Mouse (Mus musculus) telencephalon, adult 2 months (tissue): Measurements from ENCODE around the gene Atm.

ENCODE experiments used
- DNase-seq: peaks from one replicate; pipeline ENCODE4 v3.0.0-alpha.2; 2011; ENCODE audit warnings: low read depth, low spot score

Atm gene

DNA sequence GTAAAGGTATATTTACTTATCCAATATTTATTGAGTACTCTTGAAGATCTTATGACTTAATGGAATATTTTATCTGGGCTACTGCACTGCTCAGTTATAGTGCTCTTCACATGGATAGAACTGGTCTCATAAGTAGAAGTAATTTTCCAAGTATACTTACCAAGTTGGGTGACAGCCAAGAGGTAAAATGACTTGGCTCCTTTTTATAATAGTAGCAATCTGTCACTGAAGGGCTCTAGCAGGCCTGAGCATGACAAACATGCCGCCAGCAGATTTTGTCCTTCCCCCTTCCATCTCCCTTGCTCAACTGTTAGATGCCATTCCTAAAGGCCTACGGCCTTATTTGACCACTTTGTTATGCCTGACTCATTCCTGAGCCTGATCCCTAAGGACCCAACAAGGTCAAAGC, 127.6 kb downstream of the Atm start:
- DNase-seq = no peak

DNA sequence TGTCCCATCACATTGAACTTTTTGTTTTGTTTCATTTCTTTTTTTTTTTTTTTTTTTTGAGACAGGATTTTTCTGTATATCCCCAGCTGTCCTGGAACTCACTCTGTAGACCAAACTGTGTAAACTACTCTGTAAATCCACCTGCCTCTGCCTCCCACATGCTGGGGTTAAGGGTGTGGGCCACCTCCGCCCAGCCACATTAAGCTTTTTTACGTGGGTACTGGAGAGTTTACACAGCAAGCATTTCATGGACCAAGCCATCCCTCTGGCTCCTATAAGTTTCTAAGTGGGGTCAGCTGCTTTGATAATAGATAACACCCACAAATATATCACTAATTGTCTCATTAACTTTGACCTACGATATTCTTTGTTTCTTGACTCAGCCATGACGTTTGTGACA, 128.0 kb downstream of the Atm start:
- DNase-seq = no peak

DNA sequence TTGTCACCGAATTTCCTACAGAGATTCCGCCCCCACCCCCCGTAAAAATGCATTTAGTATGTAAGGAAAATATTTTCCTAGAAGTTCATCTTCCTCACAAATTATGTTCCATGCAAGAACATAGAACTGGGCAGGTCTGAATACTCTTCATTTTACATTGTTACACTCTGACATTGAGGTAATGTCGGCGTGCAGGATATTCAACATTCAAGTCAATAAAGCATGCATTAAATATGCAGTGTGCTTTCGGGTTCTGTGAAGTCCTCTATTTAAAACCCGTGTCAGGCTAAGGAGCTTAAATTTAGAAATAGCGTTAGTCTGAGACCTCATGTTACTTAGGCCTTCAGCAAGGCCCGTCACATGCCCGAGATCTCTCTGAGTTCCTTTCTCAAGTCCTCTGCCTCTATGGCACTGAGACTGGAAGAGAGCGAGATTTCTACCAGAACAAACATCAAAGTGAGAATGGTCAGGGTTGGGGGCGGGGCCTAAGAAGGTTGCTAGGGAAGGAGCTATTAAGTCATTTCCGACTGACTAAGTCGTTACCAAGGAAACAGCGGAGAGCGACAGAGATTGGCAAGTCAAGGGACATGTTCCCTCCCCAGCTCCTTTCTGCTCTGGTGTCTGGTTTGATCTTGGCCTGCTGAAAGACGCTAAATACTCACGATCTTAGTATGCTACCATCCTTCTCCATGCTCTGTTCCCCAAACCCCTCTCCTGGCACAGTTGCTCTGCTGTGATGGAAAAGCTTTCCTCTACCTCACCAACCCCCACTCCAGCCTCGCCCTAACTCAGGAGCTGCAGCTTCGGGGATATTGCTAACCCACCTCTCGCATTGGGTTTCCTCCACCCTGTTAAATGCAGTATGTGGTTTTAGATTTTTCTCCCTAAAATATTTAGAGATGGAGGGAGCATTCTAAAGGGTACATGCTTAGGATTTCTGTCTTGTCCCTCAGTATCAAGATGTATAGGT, 131.5 kb downstream of the Atm start:
- peak; percentile 89 for DNase-seq

DNA sequence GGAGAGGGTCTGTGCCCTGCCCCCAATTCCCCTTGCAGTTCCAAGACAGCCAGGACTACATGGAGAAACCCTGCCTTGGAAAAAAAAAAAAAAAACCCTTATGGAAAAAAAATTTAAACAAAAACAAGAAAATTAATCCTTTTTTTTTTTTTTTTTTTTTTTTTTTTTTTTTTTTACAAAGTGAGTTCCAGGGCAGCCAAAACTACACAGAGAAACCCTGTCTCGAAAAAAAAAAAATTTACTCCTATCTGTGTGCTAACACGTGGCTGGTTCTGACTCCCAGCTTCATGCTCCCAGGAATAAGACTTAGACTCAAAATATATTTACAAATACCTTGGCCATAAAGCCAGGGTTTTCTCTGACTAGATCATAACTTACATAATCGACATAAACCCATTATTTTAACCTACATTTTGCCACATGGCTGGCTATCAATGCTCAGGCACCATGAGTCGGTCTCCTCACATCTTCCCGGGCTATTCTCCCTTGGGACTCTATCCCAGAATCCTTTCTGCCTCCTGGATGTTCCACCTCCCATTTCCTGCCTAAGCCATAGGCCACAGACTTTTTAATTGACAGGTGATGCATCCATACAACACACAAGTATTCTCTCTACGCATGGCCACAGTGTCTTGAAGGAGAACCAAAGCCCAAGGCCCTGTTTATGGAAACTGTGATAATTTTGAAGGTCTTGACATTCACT, 132.3 kb downstream of the Atm start:
- DNase-seq = no peak

DNA sequence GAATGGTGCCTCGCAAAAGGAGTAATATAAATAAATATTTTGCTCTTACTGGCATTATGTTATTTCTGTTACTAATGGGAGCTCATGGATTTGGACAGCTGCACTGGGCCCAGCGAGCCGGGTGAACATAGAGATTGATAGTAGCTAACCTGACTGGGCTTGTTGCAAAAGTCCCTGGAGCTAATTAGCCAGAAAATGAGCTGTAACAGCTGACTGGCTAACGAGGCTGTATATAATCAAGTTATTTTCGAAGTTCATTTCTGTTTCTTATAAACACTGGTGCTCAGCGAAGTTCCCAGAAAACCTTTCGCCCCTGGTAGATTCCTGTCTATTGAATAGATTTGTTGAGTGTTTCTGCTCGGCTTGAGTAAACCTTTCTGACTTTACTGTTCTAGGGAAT, 133.5 kb downstream of the Atm start:
- DNase-seq = no peak

DNA sequence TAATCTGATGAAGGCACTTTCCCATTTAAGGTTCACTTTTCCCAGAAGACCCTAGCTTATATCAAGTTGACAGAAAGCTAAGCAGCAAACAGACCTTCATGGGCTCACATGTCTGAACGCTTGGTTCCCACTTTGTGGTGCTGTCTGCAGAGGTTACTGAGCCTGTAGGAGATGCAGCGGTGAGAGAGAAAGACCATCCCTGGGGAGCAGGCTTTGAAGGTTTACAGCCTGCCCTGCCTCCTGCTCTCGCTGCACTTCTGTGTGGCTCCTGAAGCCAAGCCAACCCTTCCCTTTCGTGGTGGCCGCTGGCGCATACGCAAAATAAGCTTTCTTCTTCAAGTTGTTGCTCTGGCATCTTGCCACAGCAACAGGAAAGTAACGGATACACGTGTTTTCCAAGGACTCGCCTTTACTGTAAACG, 134.2 kb downstream of the Atm start, which contains the start of gene 4930550C14Rik:
TSS of gene 4930550C14Rik (plus strand) at position 35 of the 421 bp plus-strand sequence.
- no peak for DNase-seq

DNA sequence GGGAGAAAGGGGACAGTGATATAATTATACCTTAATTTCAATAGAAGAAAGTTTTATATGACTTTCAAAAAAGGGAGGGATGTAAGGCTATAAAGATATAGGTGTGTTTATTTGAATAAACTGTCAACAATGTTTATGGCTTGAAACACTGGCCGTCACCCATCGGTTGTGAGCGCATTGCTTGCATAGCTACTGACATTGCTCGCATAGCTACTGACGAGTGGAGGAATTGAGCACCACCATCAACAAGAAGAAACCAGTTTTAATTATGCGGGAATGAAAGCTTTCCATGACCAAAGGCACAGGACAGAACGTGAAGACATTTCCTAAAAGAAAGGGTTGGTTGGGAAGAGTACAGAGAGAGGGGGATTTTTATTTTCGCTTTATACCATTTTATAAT, 135.4 kb downstream of the Atm start:
- DNase-seq = no peak

DNA sequence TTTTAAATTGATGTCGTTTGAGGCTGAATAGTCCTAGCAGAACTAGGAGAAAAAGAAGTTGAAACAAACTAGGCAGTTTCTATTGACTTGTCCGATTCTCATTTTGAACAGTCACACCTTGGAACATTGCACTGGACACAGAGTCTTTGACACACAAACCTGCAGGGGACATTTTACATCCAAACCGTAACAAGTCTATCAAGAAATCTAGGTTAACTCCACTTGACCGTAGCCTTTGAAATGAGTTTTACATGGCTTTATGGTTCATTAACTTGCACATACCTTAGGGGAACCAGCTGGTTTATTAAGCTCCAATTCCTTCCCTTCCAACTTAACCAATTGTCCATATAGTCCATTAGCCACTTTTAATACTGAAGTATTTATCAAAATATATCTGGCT, 135.8 kb downstream of the Atm start:
- DNase-seq = no peak

DNA sequence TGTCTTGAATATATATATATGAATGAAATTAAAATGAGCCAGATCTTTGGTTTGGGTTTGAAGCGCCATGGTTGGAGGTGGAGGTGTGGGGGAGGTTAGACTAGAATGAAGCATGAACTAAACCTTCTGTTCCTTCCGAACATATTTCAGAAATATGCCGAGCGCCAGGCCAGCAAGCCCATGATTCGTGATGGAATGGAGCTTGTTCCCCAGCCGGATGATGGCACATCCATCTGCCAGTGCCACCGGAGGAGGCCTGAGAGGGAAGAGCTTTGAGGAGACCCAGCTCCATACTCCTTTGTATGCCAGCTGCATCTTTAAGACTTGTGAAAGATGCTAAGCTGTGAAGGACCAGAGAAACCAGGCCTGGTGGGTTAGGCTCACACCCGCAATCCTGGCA, 137.0 kb downstream of the Atm start:
- DNase-seq = no peak

DNA sequence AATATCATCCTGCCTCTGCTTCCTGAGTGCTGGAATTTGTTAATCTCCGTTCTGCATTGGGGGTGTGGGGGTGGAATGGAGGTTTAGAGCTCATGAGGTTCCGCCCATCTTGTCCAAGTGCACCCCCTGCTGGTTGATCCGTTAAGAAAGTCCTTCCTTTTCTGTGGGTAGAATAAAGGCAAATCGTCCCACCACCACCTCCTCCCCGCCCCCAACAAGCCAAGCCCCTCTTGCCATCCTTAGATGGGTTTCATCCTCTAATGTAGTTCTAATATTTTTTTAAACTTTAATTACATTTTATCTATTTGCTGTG, 138.2 kb downstream of the Atm start:
- DNase-seq = no peak

DNA sequence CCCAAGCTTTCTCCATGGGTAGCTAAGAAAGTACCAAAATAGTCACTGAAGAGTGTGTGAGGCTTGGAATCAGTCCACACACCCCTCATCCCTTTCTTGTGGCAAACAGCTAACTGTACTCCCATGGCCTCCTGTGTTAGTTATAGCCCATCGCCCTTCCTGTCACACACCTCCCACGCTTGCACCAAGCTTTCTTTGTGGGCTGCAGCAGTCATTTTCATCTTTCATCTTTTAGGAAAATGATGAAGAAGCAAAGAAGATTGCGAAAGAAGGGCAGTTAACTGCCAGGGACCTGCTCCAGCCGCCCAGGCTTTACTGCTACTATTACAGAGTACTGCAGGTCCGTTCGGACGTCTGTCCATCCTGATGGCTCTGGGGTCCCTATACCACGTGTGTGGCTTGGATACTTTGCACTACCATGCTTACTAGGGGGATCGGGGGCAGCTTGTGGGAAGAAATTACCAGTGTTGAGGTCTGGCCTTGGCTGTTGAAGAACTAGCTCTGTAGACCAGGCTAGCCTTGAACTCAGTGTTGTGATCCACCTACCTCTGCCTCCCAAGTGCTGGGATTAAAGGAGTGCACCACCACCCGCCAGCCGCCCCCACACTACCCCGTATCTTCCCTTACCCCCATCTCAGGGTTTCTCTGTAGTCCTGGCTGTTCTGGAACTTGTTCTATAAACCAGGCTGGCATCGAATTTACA, 138.7 kb downstream of the Atm start:
- DNase-seq = no peak

DNA sequence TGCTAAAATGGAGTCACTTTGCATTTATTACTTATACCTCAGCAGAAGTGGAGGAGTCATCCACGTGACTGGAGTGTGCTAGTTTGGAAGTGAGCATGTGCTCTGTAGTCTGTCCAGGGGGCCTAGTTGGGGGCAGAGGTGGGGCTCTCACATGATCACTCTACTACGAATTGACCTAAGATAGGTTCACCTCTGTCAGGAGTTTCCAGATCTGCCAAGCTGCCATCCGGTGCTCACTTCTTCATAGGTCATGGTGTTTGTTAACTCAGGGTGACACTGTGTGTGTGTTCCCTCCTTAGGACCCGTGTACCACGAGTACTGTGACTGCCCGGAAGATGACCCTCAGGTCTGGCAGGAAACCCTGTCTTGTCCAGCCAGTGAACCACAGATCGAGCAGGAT, 146.4 kb downstream of the Atm start:
- no peak for DNase-seq
